Comparison of ENCODE assay signal across 7 mouse cellular contexts in the genomic region with DNA sequence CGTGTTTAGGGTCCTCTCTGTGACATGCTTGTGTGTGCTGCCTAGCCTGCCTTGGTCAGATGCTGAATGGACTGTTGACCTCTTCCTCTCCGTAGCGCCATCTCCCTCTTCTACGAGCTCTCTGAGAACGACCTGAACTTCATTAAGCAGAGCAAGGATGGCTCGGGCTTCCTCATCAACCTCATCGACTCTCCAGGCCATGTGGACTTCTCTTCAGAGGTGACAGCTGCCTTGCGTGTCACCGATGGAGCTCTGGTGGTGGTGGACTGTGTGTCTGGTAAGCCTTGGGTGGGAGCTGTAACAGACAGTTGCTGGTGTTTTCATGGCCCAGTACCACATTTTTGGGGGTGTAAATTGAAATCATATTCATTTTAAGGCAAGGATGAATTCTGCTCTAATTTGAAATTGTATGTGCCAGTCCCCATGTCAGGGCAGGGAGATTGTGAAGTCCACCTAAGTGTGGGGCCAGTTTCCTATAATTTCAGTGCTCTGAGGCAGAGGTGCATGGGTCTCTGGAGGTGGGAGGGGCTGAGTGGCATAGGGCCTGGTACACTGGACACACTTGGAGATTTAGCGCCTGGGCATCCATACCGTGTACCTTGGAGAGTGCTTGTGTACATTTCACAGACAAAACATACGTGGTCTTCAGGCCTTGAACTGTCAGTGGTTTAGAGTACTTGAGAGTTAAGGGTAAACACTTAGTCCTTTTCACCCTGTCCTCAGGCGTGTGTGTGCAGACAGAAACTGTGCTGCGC. TPM values are rescaled to one million over a fixed set of nuclear protein-coding genes. Genes with fewer than 3 reads are reported as not detected.
DNase-seq lines count a peak whose midpoint lies in the region; ATAC-seq and TF ChIP-seq lines count a peak whose summit lies in the region.

No protein-coding gene starts in this region.

- TF ChIP-seq CTCF in intestine, postnatal 0 days (IDR thresholded peaks at IDR 0.05; ENCODE audit: low read depth): no peak
- TF ChIP-seq CTCF in small intestine, adult 2 months (IDR thresholded peaks at IDR 0.05; ENCODE audit: extremely low read depth, insufficient read length, insufficient replicate concordance, low read depth, low read length): no peak

- H3K4me3 ChIP-seq in neural tube, embryonic 11.5 days (ENCODE audit: low read depth, low read length): peak overlapping the region; percentile 100
- H3K4me3 ChIP-seq in forebrain, embryonic 13.5 days: peak overlapping the region; percentile 99
- H3K4me3 ChIP-seq in intestine, postnatal 0 days (ENCODE audit: low read depth, low read length): peak overlapping the region; percentile 90
- H3K4me3 ChIP-seq in small intestine, adult 2 months (ENCODE audit: low read depth, low read length): peak overlapping the region; percentile 90

- H3K9ac ChIP-seq in neural tube, embryonic 11.5 days (ENCODE audit: low read length): peak overlapping the region; percentile 99
- peak overlapping the region; percentile 100 for H3K9ac ChIP-seq in forebrain, embryonic 13.5 days
- H3K9ac ChIP-seq in intestine, postnatal 0 days (ENCODE audit: low read depth, low read length): peak overlapping the region; percentile 96

- peaks cover 13% of the 10 kb centered on the region for H3K4me1 ChIP-seq in neural tube, embryonic 11.5 days (ENCODE audit: control insufficient read depth, insufficient read depth, low read length)
- peaks cover 67% of the 10 kb centered on the region for H3K4me1 ChIP-seq in forebrain, embryonic 13.5 days
- H3K4me1 ChIP-seq in intestine, postnatal 0 days (replicated peaks; ENCODE audit: control insufficient read depth, insufficient read depth, low read length): no peaks in the 10 kb centered on the region
- peaks cover 18% of the 10 kb centered on the region for H3K4me1 ChIP-seq in small intestine, adult 2 months (ENCODE audit: control insufficient read depth, insufficient read depth, insufficient read length, low read length)

- H3K27ac ChIP-seq in neural tube, embryonic 11.5 days (ENCODE audit: low read depth, low read length): no peak overlapping the region
- H3K27ac ChIP-seq in forebrain, embryonic 13.5 days: 0 out of 2 replicates have a peak overlapping the region, but pooled peaks have one; percentile 88
- no peak overlapping the region for H3K27ac ChIP-seq in intestine, postnatal 0 days (ENCODE audit: low read depth, low read length)
- no peak overlapping the region for H3K27ac ChIP-seq in small intestine, adult 2 months (ENCODE audit: insufficient read depth, low read depth, low read length)

- TF ChIP-seq POLR2A in small intestine, adult 2 months (IDR thresholded peaks at IDR 0.05; ENCODE audit: low read depth, low read length): no peak

- peaks cover 42% of the 10 kb centered on the region for H3K36me3 ChIP-seq in neural tube, embryonic 11.5 days (ENCODE audit: control insufficient read depth, insufficient read depth, low read length)
- H3K36me3 ChIP-seq in forebrain, embryonic 13.5 days (ENCODE audit: poor library complexity, severe bottlenecking): peaks cover 53% of the 10 kb centered on the region
- H3K36me3 ChIP-seq in intestine, postnatal 0 days (ENCODE audit: control insufficient read depth, insufficient read depth): peaks cover 49% of the 10 kb centered on the region
- peaks cover 52% of the 10 kb centered on the region for H3K36me3 ChIP-seq in small intestine, adult 2 months (ENCODE audit: control insufficient read depth, insufficient read depth, low read length)

- H3K4me2 ChIP-seq in neural tube, embryonic 11.5 days (ENCODE audit: low read depth): peak overlapping the region; percentile 99
- peak overlapping the region; percentile 98 for H3K4me2 ChIP-seq in forebrain, embryonic 13.5 days
- H3K4me2 ChIP-seq in intestine, postnatal 0 days (replicated peaks; ENCODE audit: low read depth): peak overlapping the region; percentile 75

- no peaks in the 10 kb centered on the region for H3K27me3 ChIP-seq in neural tube, embryonic 11.5 days (ENCODE audit: control insufficient read depth, insufficient read depth, low read length)
- no peaks in the 10 kb centered on the region for H3K27me3 ChIP-seq in forebrain, embryonic 13.5 days
- no peaks in the 10 kb centered on the region for H3K27me3 ChIP-seq in intestine, postnatal 0 days (replicated peaks; ENCODE audit: control insufficient read depth, insufficient read depth, low read length)
- H3K27me3 ChIP-seq in small intestine, adult 2 months (ENCODE audit: control insufficient read depth, insufficient read depth, low read length): no peaks in the 10 kb centered on the region

- H3K9me3 ChIP-seq in neural tube, embryonic 11.5 days (ENCODE audit: control insufficient read depth, low read length): no peaks in the 10 kb centered on the region
- H3K9me3 ChIP-seq in forebrain, embryonic 13.5 days (replicated peaks): no peaks in the 10 kb centered on the region
- no peaks in the 10 kb centered on the region for H3K9me3 ChIP-seq in intestine, postnatal 0 days (ENCODE audit: control insufficient read depth)

- WGBS in neural tube, embryonic 11.5 days: 70% methylated on average over 14 of the region's 14 CpGs
- WGBS in forebrain, embryonic 13.5 days: 72% methylated on average over 14 of the region's 14 CpGs
- WGBS in intestine, postnatal 0 days: 43% methylated on average over 14 of the region's 14 CpGs
- 35% methylated on average over 14 of the region's 14 CpGs for WGBS in small intestine, adult 2 months

- DNase-seq in neural tube, embryonic 11.5 days (ENCODE audit: low spot score): no peak
- no peak for DNase-seq in neural tube, embryonic 10.5 days (ENCODE audit: extremely low spot score, low spot score)
- no peak for DNase-seq in frontal cortex, postnatal 10 days (ENCODE audit: low spot score in 2 of 2)
- DNase-seq in layer of hippocampus, postnatal 10 days (ENCODE audit: low spot score in 2 of 2): no peak

- no peak for ATAC-seq in neural tube, embryonic 11.5 days (ENCODE audit: insufficient read depth, low FRiP score, low TSS enrichment)
- ATAC-seq in forebrain, embryonic 13.5 days: no peak
- no peak for ATAC-seq in intestine, postnatal 0 days

RNA-seq across cellular contexts. Expression of a gene that starts 1.7 kb away (rescaled TPM):
- 463 and 504 TPM in 2 replicates for polyA plus RNA-seq in neural tube, embryonic 11.5 days (2014; fragmentation: Nextera tagmentation; extraction: Ambion mirVana)
- polyA plus RNA-seq in forebrain, embryonic 13.5 days (2015; fragmentation: Nextera tagmentation; extraction: Ambion mirVana): 555 and 583 TPM in 2 replicates
- 286 and 316 TPM in 2 replicates for polyA plus RNA-seq in intestine, postnatal 0 days (2015; fragmentation: Nextera tagmentation; extraction: Ambion mirVana)
- 755 and 1,606 TPM in 2 replicates for polyA plus RNA-seq in small intestine, adult 2 months (2012; rRNA removed)
- 1,000 to 10,000 TPM; 1,075 to 1,131 TPM for total RNA-seq in layer of hippocampus, postnatal 10 days (2021)

RNA-seq across cellular contexts. Expression of a gene that starts 4.7 kb away (rescaled TPM):
- 56.4 and 58.6 TPM in 2 replicates for polyA plus RNA-seq in neural tube, embryonic 11.5 days (2014; fragmentation: Nextera tagmentation; extraction: Ambion mirVana)
- 43.5 and 47.7 TPM in 2 replicates for polyA plus RNA-seq in forebrain, embryonic 13.5 days (2015; fragmentation: Nextera tagmentation; extraction: Ambion mirVana)
- polyA plus RNA-seq in intestine, postnatal 0 days (2015; fragmentation: Nextera tagmentation; extraction: Ambion mirVana): 50.5 and 53.4 TPM in 2 replicates
- polyA plus RNA-seq in small intestine, adult 2 months (2012; rRNA removed): 102 and 228 TPM in 2 replicates
- total RNA-seq in layer of hippocampus, postnatal 10 days (2021): 10 to 100 TPM; 66.1 to 67.9 TPM

RNA-seq across cellular contexts. Expression of a gene that starts 5.5 kb away (rescaled TPM):
- polyA plus RNA-seq in neural tube, embryonic 11.5 days (2014; fragmentation: Nextera tagmentation; extraction: Ambion mirVana): not detected in 2 replicates
- polyA plus RNA-seq in forebrain, embryonic 13.5 days (2015; fragmentation: Nextera tagmentation; extraction: Ambion mirVana): not detected in 2 replicates
- 0.12 TPM in 2 replicates for polyA plus RNA-seq in intestine, postnatal 0 days (2015; fragmentation: Nextera tagmentation; extraction: Ambion mirVana)
- polyA plus RNA-seq in small intestine, adult 2 months (2012; rRNA removed): not detected in 2 replicates
- total RNA-seq in layer of hippocampus, postnatal 10 days (2021): not detected

RNA-seq across cellular contexts. Expression of a gene that starts 10.4 kb away (rescaled TPM):
- polyA plus RNA-seq in neural tube, embryonic 11.5 days (2014; fragmentation: Nextera tagmentation; extraction: Ambion mirVana): 68.3 and 68.4 TPM in 2 replicates
- polyA plus RNA-seq in forebrain, embryonic 13.5 days (2015; fragmentation: Nextera tagmentation; extraction: Ambion mirVana): 54.2 and 57.0 TPM in 2 replicates
- 32.8 and 36.5 TPM in 2 replicates for polyA plus RNA-seq in intestine, postnatal 0 days (2015; fragmentation: Nextera tagmentation; extraction: Ambion mirVana)
- 29.1 and 53.3 TPM in 2 replicates for polyA plus RNA-seq in small intestine, adult 2 months (2012; rRNA removed)
- total RNA-seq in layer of hippocampus, postnatal 10 days (2021): 10 to 100 TPM; 26.7 to 29.7 TPM

RNA-seq across cellular contexts. Expression of a gene that starts 23.7 kb away (rescaled TPM):
- 0.12 TPM in 2 replicates for polyA plus RNA-seq in neural tube, embryonic 11.5 days (2014; fragmentation: Nextera tagmentation; extraction: Ambion mirVana)
- polyA plus RNA-seq in forebrain, embryonic 13.5 days (2015; fragmentation: Nextera tagmentation; extraction: Ambion mirVana): not detected in 2 replicates
- polyA plus RNA-seq in intestine, postnatal 0 days (2015; fragmentation: Nextera tagmentation; extraction: Ambion mirVana): 0.08 and 0.10 TPM in 2 replicates
- polyA plus RNA-seq in small intestine, adult 2 months (2012; rRNA removed): not detected in 2 replicates
- under 1 TPM in 1 of 2 experiments, not detected in 1; 0.18 TPM for total RNA-seq in layer of hippocampus, postnatal 10 days (2021)
